Mouse (Mus musculus) midbrain, embryonic 16.5 days (tissue): ENCODE measurements at regions not wholly inside any gene's neighbourhood (a gene's known extent, or its start where the extent isn't known, plus 50 kb on each side); places are given as distances from the start of the nearest gene placed in this dataset.

Experiments used
- ATAC-seq: fragments of 200-750 bp; cut with Nextera tagmentation; 2 replicates; pipeline ENCODE4 v1.8.0; 2017; ENCODE audit warnings: moderate TSS enrichment
- H3K27ac ChIP-seq: fragments of 300-500 bp; sonication (generic); 2 replicates; pipeline ENCODE4 v1.5.1; 2014; ENCODE audit warnings: mild to moderate bottlenecking, low read length, mixed read lengths
- H3K27me3 ChIP-seq: fragments of 300-500 bp; sonication (generic); 2 replicates; pipeline ENCODE4 v1.6.1; 2014; ENCODE audit warnings: low read depth, low read length, mixed read lengths; ENCODE audit not compliant: control insufficient read depth, insufficient read depth
- H3K36me3 ChIP-seq: fragments of 300-500 bp; sonication (generic); 2 replicates; pipeline ENCODE4 v1.6.1; 2014; ENCODE audit warnings: mild to moderate bottlenecking, low read length, moderate library complexity, mixed read lengths; ENCODE audit not compliant: control insufficient read depth, insufficient read depth
- H3K4me1 ChIP-seq: fragments of 300-500 bp; sonication (generic); 2 replicates; pipeline ENCODE4 v1.6.1; 2014; ENCODE audit warnings: mild to moderate bottlenecking, low read length, mixed read lengths; ENCODE audit not compliant: control insufficient read depth, insufficient read depth
- H3K4me2 ChIP-seq: fragments of 300-500 bp; sonication (generic); 2 replicates; pipeline ENCODE4 v1.6.1; 2014; ENCODE audit warnings: mild to moderate bottlenecking, low read length, mixed read lengths
- H3K4me3 ChIP-seq: fragments of 300-500 bp; sonication (generic); 2 replicates; pipeline ENCODE4 v1.5.1; 2014; ENCODE audit warnings: low read depth, mild to moderate bottlenecking, low read length, moderate library complexity, mixed read lengths
- H3K9ac ChIP-seq: fragments of 300-500 bp; sonication (generic); 2 replicates; pipeline ENCODE4 v1.6.1; 2014; ENCODE audit warnings: low read depth, low read length, mixed read lengths
- H3K9me3 ChIP-seq: fragments of 300-500 bp; sonication (generic); replicated peaks from 2 replicates; pipeline ENCODE4 v1.6.1; 2014; ENCODE audit warnings: mild to moderate bottlenecking, low read length, mixed read lengths; ENCODE audit not compliant: control insufficient read depth, poor library complexity, severe bottlenecking
- WGBS: fragments of 180-500 bp; shearing (Covaris S2); extraction: QIAGEN DNeasy Blood & Tissue Kit; methylation state at CpG from one replicate; pipeline ENCODE4 v1.1.7; 2014; 5-methylcytosine and 5-hydroxymethylcytosine counted together

- Histone ChIP-seq H3K4me3 (no peak overlapping the region), H3K4me2 (no peak overlapping the region), H3K27ac (no peak overlapping the region), H3K9ac (no peak overlapping the region), H3K4me1 (no peaks in the 10 kb centered on the region), H3K9me3 (no peaks in the 10 kb centered on the region), H3K36me3 (no peaks in the 10 kb centered on the region), H3K27me3 (no peaks in the 10 kb centered on the region)
- 88% methylated on average over 4 of the region's 4 CpGs for WGBS
- ATAC-seq = no peak
These were observed 72.6 kb downstream of the Icos start for GRCm38 (mm10) chr1:61050346-61050745.

GRCm38 (mm10) chr1:61053676-61054075 is 75.9 kb downstream of the Icos start:
- Histone ChIP-seq H3K36me3 (no peaks in the 10 kb centered on the region), H3K4me3 (no peak overlapping the region), H3K9me3 (no peaks in the 10 kb centered on the region), H3K9ac (no peak overlapping the region), H3K27me3 (no peaks in the 10 kb centered on the region), H3K4me2 (no peak overlapping the region), H3K27ac (no peak overlapping the region), H3K4me1 (no peaks in the 10 kb centered on the region)
- no peak for ATAC-seq
- 30% methylated on average over 1 of the region's 1 CpGs for WGBS

GRCm38 (mm10) chr1:61054391-61054790 is 76.7 kb downstream of the Icos start:
- no peak for ATAC-seq
- Histone ChIP-seq H3K4me2 (no peak overlapping the region), H3K36me3 (no peaks in the 10 kb centered on the region), H3K27ac (no peak overlapping the region), H3K4me1 (no peaks in the 10 kb centered on the region), H3K9ac (no peak overlapping the region), H3K9me3 (no peaks in the 10 kb centered on the region), H3K27me3 (no peaks in the 10 kb centered on the region), H3K4me3 (no peak overlapping the region)
- 92% methylated on average over 6 of the region's 6 CpGs for WGBS

GRCm38 (mm10) chr1:61055176-61055575 is 77.4 kb downstream of the Icos start:
- ATAC-seq = no peak; the same call in 1 of the 2 replicates
- Histone ChIP-seq H3K9ac (peak overlapping the region; percentile 14; the same call in 1 of the 2 replicates), H3K4me3 (0 out of 2 replicates have a peak overlapping the region, but pooled peaks have one; percentile 2), H3K27ac (no peak overlapping the region), H3K27me3 (no peaks in the 10 kb centered on the region), H3K4me2 (peak overlapping the region; percentile 25; the same call in 1 of the 2 replicates), H3K36me3 (no peaks in the 10 kb centered on the region), H3K4me1 (no peaks in the 10 kb centered on the region), H3K9me3 (no peaks in the 10 kb centered on the region)
- 4% methylated on average over 8 of the region's 8 CpGs for WGBS

- Histone ChIP-seq H3K27me3 (no peaks in the 10 kb centered on the region), H3K4me1 (0 out of 2 replicates have a peak, but pooled peaks cover 4% of the 10 kb centered on the region), H3K4me3 (no peak overlapping the region), H3K4me2 (no peak overlapping the region), H3K27ac (no peak overlapping the region), H3K36me3 (no peaks in the 10 kb centered on the region), H3K9ac (no peak overlapping the region), H3K9me3 (no peaks in the 10 kb centered on the region)
- 76% methylated on average over 11 of the region's 11 CpGs for WGBS
- no peak for ATAC-seq
These were observed 82.3 kb downstream of the Icos start for GRCm38 (mm10) chr1:61059910-61060536.

GRCm38 (mm10) chr1:61061892-61062460 is 84.2 kb downstream of the Icos start:
- H3K27me3 ChIP-seq = no peaks in the 10 kb centered on the region
- no peak overlapping the region for H3K9ac ChIP-seq
- no peak overlapping the region for H3K27ac ChIP-seq
- H3K4me3 ChIP-seq = no peak overlapping the region
- no peaks in the 10 kb centered on the region for H3K36me3 ChIP-seq
- H3K9me3 ChIP-seq = no peaks in the 10 kb centered on the region
- 42% methylated on average over 3 of the region's 3 CpGs for WGBS
- 0 out of 2 replicates have a peak, but pooled peaks cover 4% of the 10 kb centered on the region for H3K4me1 ChIP-seq
- no peak for ATAC-seq
- no peak overlapping the region for H3K4me2 ChIP-seq

- Histone ChIP-seq H3K4me3 (no peak overlapping the region), H3K27me3 (no peaks in the 10 kb centered on the region), H3K9ac (no peak overlapping the region), H3K4me2 (no peak overlapping the region), H3K4me1 (no peaks in the 10 kb centered on the region), H3K27ac (no peak overlapping the region), H3K9me3 (no peaks in the 10 kb centered on the region), H3K36me3 (no peaks in the 10 kb centered on the region)
- WGBS = 91% methylated on average over 6 of the region's 6 CpGs
- no peak for ATAC-seq
These were observed 90.4 kb downstream of the Icos start for GRCm38 (mm10) chr1:61068112-61068511.

GRCm38 (mm10) chr1:61074127-61074526 is 96.4 kb downstream of the Icos start:
- Histone ChIP-seq H3K27me3 (no peaks in the 10 kb centered on the region), H3K9me3 (no peaks in the 10 kb centered on the region), H3K9ac (no peak overlapping the region), H3K4me2 (no peak overlapping the region), H3K36me3 (no peaks in the 10 kb centered on the region), H3K27ac (no peak overlapping the region), H3K4me3 (no peak overlapping the region), H3K4me1 (no peaks in the 10 kb centered on the region)
- 62% methylated on average over 2 of the region's 2 CpGs for WGBS
- ATAC-seq = no peak

GRCm38 (mm10) chr1:61075335-61075734 is 97.6 kb downstream of the Icos start:
- Histone ChIP-seq H3K27me3 (no peaks in the 10 kb centered on the region), H3K4me1 (no peaks in the 10 kb centered on the region), H3K4me2 (no peak overlapping the region), H3K9ac (no peak overlapping the region), H3K9me3 (no peaks in the 10 kb centered on the region), H3K4me3 (no peak overlapping the region), H3K36me3 (no peaks in the 10 kb centered on the region), H3K27ac (no peak overlapping the region)
- WGBS = 92% methylated on average over 1 of the region's 1 CpGs
- no peak for ATAC-seq
